Mouse (Mus musculus) subcutaneous adipose tissue, adult 2 months (tissue): Measurements from ENCODE around the gene Abcd4. TPM values are rescaled to one million over a fixed set of nuclear protein-coding genes. Genes with fewer than 3 reads are reported as not detected.

Experiments
- polyA plus RNA-seq: library from polyadenylated mRNA; depleted of rRNA; stranded (reverse); fragments of >200 nt; gene quantifications from 2 replicates; pipeline ENCODE4 v1.2.3, GENCODE M21; 2012; ENCODE audit warnings: low replicate concordance; rRNA removed

Abcd4 gene
- 34.7 and 35.7 TPM in 2 replicates for polyA plus RNA-seq

DNA sequence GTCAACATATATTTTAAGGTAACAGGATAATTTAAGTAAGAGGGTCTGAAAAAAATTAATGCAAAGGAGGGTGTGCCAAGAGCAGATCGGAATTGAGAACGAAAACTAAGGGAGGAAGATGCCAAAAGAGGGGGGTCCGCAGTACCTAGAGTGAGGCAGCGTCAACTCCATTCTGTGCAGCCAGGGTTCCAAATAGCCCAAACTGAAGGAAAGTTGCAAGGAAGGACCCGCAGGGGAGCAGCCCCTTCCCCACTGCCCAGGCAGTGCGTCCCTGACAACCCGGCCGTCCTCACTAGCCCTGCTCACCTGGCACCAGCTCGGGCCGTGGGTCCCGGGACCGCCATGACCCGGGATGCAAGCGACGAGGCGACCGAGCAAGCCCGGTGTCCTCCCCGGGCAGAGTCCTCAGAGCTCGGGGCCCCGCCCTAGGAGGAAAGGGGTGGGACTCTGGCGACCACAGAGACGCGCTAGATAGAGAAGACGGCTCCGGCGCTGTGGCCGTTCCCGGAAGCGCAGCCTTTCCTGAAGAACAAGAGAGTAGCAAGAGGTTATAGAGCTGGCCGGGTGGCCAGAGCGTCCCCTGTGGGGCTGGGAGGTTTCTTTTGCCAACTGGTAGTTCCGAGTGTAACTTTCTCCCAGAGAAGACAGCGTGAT lies at the start of gene Abcd4:
Abcd4 (minus strand) TSS at position 437 of the 654 bp plus-strand sequence.

DNA sequence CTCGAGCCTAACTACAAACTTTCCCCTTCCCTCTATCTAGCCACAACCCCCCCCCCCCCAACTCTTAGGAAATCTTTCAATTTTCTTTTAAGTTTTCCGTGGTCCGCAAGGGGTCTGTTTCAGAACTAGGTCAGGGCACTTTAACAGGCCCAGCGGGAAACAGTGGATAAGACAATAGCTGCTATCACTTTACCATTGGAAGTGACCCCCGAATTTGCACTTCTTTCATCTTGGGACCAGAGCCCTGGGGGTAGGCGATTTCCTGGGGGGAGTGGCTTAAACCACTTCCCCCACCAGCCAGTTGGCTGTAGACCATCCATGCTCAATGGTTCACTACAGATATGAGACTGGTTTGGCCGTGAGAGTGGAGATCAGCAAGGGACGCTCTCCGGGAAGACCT lies 23.4 kb upstream of the Abcd4 start, which contains the start of gene Vrtn:
Vrtn (plus strand) TSS at position 366 of the 400 bp plus-strand sequence.

DNA sequence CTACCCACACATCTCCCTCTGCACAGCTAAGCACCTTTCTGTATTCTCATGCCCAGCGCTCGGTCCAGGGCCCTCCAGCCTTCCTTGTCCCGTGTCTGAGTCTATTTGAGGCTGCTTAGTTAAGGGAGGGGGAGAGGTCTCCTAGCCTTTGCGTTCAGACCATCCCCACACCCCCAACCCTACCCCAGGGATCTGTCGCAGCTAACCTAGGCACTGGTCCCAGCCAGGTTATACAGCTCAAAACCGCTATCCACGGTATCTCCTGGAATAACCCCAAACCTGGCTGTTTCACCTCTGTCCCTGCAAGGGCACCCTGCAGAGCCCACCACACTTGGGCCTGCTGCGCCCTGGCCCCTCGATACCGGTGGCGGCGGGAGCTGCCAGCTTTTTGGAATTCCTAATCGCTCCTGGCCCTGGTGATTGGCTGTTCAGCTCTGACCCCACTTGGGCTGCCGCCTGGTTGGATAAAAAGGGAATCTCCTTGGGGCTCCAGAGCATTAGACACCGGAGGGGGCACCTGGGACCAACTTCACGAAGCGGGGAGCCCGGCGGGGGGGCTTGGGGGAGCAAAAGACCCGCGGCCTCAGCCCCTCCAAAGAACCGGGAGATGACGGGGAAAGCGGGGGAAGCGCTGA lies 47.8 kb downstream of the Abcd4 start, which contains the start of gene Vsx2:
Vsx2 (plus strand) TSS at position 427 of the 635 bp plus-strand sequence.

Other genes starting within 250 kb of the Abcd4 start
- 14.3 and 18.4 TPM in 2 replicates for gene Entpd5, start 208.4 kb downstream of the Abcd4 start, polyA plus RNA-seq
- gene Bbof1, start 208.3 kb downstream of the Abcd4 start, polyA plus RNA-seq, result 0.22 and 0.27 TPM in 2 replicates
- gene Rnf113a2, start 200.2 kb downstream of the Abcd4 start, polyA plus RNA-seq, result 5.2 and 6.0 TPM in 2 replicates
- 83.5 and 170 TPM in 2 replicates for gene Aldh6a1, start 166.4 kb downstream of the Abcd4 start, polyA plus RNA-seq
- gene Lin52, start 166.0 kb downstream of the Abcd4 start, polyA plus RNA-seq, result 16.7 and 24.1 TPM in 2 replicates
- not detected in 2 replicates for gene Vsx2, start 47.7 kb downstream of the Abcd4 start, polyA plus RNA-seq
- gene Vrtn, start 23.6 kb upstream of the Abcd4 start, polyA plus RNA-seq, result not detected in 2 replicates
- gene Syndig1l, start 81.4 kb upstream of the Abcd4 start, polyA plus RNA-seq, result not detected in 2 replicates
- 273 and 604 TPM in 2 replicates for gene Npc2, start 155.7 kb upstream of the Abcd4 start, polyA plus RNA-seq
- gene Isca2, start 155.8 kb upstream of the Abcd4 start, polyA plus RNA-seq, result 76.5 and 154 TPM in 2 replicates